In the genomic region with DNA sequence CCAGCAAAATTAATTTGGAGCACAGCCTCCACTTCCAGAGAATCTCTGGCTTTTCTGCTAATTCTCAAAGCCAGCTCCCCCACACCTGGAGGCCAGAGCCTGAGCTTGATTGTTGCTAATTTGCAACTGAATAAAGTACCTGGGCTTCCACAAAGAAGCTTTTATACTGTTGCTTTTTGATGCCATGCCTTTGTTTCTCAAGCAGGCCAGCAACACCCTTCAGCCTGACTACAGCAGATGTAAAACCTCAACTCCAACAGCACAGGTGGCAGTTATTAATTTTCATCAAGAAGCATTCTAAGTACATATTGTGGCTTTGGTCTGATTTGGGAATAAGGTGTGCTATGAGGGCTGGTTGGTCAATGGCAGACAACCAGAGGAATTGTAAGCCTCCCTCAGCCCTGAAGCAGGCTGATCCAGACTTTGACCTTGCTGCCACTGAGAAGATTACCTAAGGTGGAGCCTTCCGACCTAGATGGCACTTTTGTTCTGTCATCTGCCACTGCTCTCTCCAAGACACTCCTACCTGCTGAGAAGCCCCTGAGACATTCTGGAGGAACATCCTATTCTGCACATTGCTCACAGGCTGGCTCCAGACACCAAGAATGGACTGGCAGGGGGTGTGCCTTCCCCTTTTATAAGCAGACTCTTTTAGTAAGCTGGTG, we compare ENCODE assay signal across 1 mouse cellular context. TPM values are rescaled to one million over a fixed set of nuclear protein-coding genes. Genes with fewer than 3 reads are reported as not detected.
"Had no signal": no experiment of that assay in that cellular context is flagged by ENCODE, and none has a peak within 500 bp of the region (broad histone marks: within the 10 kb centered on the region; RNA-seq: fewer than 3 reads in every experiment).

No protein-coding gene starts in this region.

RNA-seq across cellular contexts. Expression of a gene that starts 44.4 kb away (rescaled TPM):
- total RNA-seq: neutrophil, adult 5-6 weeks had no signal
